Mouse (Mus musculus) kidney, adult 2 months (tissue): ENCODE data around the gene Gm21885. TPM values are rescaled to one million over a fixed set of nuclear protein-coding genes. Genes with fewer than 3 reads are reported as not detected.

ENCODE experiments used
- DNase-seq: peaks from one replicate; pipeline ENCODE4 v3.0.0; 2021
- H3K27ac ChIP-seq: fragments of 200-500 bp; 2 replicates; pipeline ENCODE4 v1.5.1; 2012; ENCODE audit warnings: low read depth, low read length, control low read depth, inconsistent platforms; ENCODE audit not compliant: insufficient read depth
- H3K27me3 ChIP-seq: fragments of 200-500 bp; replicated peaks from 2 replicates; pipeline ENCODE4 v1.6.1; 2012; ENCODE audit warnings: mild to moderate bottlenecking, moderate library complexity, low read length, inconsistent platforms; ENCODE audit not compliant: control insufficient read depth, insufficient read depth
- H3K36me3 ChIP-seq: fragments of 200-500 bp; 2 replicates; pipeline ENCODE4 v1.6.1; 2012; ENCODE audit warnings: mild to moderate bottlenecking, moderate library complexity, low read length, inconsistent platforms; ENCODE audit not compliant: control insufficient read depth, insufficient read depth
- H3K4me1 ChIP-seq: fragments of 200-500 bp; 2 replicates; pipeline ENCODE4 v1.6.1; 2011; ENCODE audit warnings: low read length; ENCODE audit not compliant: control insufficient read depth, insufficient read depth
- H3K4me3 ChIP-seq: fragments of 200-500 bp; 2 replicates; pipeline ENCODE4 v1.5.1; 2011; ENCODE audit warnings: mild to moderate bottlenecking, low read depth, low read length, control low read depth; ENCODE audit not compliant: insufficient read depth
- CTCF ChIP-seq: fragments of 200-500 bp; conservative IDR thresholded peaks from 2 replicates; pipeline ENCODE4 v1.5.1; 2011; ENCODE audit warnings: low read depth, mild to moderate bottlenecking, control low read depth, low read length, moderate library complexity, mixed read lengths; ENCODE audit not compliant: insufficient read depth, insufficient read length
- POLR2A ChIP-seq: fragments of 200-500 bp; IDR thresholded peaks from one replicate; pipeline ENCODE4 v1.6.1; 2011; ENCODE audit warnings: low read depth, low read length, control low read depth
- WGBS: fragments of 180-500 bp; shearing (Covaris S2); methylation state at CpG from one replicate; pipeline ENCODE4 v1.1.7; 2018; 5-methylcytosine and 5-hydroxymethylcytosine counted together
- polyA plus RNA-seq: library from polyadenylated mRNA; depleted of rRNA; stranded (reverse); fragments of >200 nt; gene quantifications from 2 replicates; pipeline ENCODE4 v1.2.3, GENCODE M21; 2012; rRNA removed

Gm21885 gene
- polyA plus RNA-seq, 1 experiment = not detected

DNA sequence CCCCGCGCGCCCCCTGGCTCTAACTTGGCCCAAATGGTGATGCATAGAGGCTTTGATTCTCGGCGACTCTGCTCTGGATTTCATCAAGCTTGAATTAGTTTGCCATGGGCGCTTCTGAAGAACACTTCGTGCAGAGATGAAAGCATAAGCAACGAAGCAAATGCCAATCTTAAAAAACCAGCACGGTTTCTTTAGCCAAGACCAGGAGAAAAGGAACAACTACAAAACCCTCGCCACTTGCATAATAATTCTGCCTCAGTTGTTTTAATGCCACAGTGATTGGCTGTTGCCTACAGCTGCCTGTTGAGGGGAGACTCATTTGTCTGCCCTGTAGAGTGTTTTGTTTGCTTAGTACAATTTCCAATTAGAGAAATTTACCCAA is 47.0 kb downstream of the Gm21885 start:
- TF ChIP-seq POLR2A = no peak
- Histone ChIP-seq H3K36me3 (no peaks in the 10 kb centered on the region), H3K27me3 (no peaks in the 10 kb centered on the region), H3K27ac (peak overlapping the region; percentile 63; the same call in 1 of the 2 replicates), H3K4me3 (peak overlapping the region; percentile 69), H3K4me1 (peaks cover 16% of the 10 kb centered on the region)
- DNase-seq = no peak
- 4% methylated on average over 10 of the region's 10 CpGs for WGBS

- DNase-seq = peak; percentile 67
- TF ChIP-seq POLR2A = no peak
- peak; percentile 65 for TF ChIP-seq CTCF
- H3K27me3 ChIP-seq = no peaks in the 10 kb centered on the region
- peaks cover 16% of the 10 kb centered on the region for H3K4me1 ChIP-seq
- WGBS = 46% methylated on average over 4 of the region's 4 CpGs
- H3K27ac ChIP-seq = no peak overlapping the region
- no peak overlapping the region for H3K4me3 ChIP-seq
- H3K36me3 ChIP-seq = no peaks in the 10 kb centered on the region; the same call in 1 of the 2 replicates
Measured at GRCm38 (mm10) chr11:94329270-94329891, 47.7 kb downstream of the Gm21885 start.

DNA sequence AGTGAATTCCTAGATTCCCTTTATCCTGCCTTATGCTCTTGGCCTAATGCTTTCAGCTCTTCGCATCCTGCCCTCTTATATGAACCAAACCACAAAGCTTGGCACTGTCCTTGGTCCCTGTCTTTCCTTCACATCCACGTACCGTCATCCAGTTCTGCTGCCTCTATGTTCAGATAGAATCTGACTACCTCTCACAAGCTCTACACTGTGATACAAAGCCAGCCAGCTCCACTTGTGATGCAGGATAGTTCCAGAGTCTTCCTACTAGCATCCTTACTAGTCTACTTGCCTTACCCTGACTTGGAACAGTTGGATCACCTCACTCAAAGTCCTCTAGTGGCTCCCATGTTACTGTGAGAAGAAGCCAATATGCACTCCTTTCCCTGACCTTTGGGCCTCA is 48.5 kb downstream of the Gm21885 start:
- Histone ChIP-seq H3K27ac (no peak overlapping the region), H3K4me1 (peaks cover 16% of the 10 kb centered on the region), H3K4me3 (no peak overlapping the region), H3K36me3 (no peaks in the 10 kb centered on the region; the same call in 1 of the 2 replicates), H3K27me3 (no peaks in the 10 kb centered on the region)
- no peak for DNase-seq
- TF ChIP-seq POLR2A (no peak), CTCF (no peak)
- WGBS = 89% methylated on average over 3 of the region's 3 CpGs

DNA sequence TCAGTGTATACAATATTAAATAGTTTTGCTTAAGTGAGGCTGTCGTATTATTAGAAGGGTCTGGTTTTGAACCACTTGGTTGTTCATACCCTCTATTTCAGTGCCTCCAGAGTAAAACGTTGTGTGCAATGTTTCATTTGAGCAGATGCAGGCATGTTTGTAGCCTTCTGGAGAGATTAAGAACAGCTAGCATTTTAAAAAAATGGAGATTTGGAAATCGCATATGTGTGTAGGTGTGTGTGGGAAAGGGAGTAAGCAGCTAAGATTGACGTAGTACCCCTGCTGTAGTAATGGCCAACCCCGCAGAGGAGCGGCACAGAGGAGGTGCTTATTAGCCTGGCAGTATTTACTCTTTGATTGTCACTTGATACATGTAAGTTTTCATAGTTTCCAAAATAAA is 51.1 kb downstream of the Gm21885 start:
- Histone ChIP-seq H3K4me1 (peaks cover 10% of the 10 kb centered on the region), H3K4me3 (no peak overlapping the region), H3K27me3 (no peaks in the 10 kb centered on the region), H3K36me3 (peaks cover 3% of the 10 kb centered on the region; the same call in 1 of the 2 replicates), H3K27ac (no peak overlapping the region)
- no peak for DNase-seq
- no peak for TF ChIP-seq CTCF
- no peak for TF ChIP-seq POLR2A
- WGBS = 87% methylated on average over 6 of the region's 6 CpGs

DNA sequence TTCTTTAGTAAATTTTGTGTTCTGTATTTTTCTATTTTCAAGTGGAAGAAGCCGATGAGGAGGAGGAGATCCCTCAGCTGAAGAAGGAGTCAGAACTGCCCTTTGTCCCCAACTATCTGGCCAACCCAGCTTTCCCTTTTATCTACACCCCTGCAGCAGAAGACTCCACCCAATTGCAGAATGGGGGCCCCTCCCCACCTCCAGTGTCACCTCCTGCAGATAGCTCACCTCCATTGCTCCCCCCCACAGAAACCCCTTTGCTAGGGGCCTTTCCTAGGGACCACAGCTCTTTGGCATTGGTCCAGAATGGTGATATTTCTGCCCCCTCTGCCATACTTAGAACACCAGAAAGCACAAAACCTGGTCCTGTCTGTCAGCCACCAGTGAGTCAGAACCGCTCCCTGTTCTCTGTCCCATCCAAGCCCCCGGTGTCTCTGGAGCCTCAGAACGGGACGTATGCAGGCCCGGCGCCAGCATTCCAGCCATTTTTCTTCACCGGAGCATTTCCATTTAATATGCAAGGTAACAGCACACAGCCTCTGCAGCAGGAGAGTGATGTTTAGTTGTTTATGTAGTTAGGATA is 52.8 kb downstream of the Gm21885 start:
- 70% methylated on average over 8 of the region's 8 CpGs for WGBS

More for the DNA sequence above, 52.8 kb downstream of the Gm21885 start:
- TF ChIP-seq POLR2A (no peak), CTCF (no peak)
- H3K4me3 ChIP-seq = no peak overlapping the region
- H3K27ac ChIP-seq = no peak overlapping the region
- peaks cover 9% of the 10 kb centered on the region for H3K36me3 ChIP-seq
- DNase-seq = no peak
- H3K4me1 ChIP-seq = peaks cover 10% of the 10 kb centered on the region
- no peaks in the 10 kb centered on the region for H3K27me3 ChIP-seq

Other genes with a start within 250 kb of the Gm21885 start
- gene Tob1, start 70.4 kb upstream of the Gm21885 start, polyA plus RNA-seq = 45.0 and 54.8 TPM in 2 replicates
- gene Wfikkn2, start 35.9 kb upstream of the Gm21885 start, polyA plus RNA-seq = 0.33 and 0.38 TPM in 2 replicates
- 6.6 and 8.5 TPM in 2 replicates for gene Luc7l3, start 40.1 kb downstream of the Gm21885 start, polyA plus RNA-seq
- gene Ankrd40, start 46.1 kb downstream of the Gm21885 start, polyA plus RNA-seq = 124 and 139 TPM in 2 replicates
- 43.8 and 51.7 TPM in 2 replicates for gene Abcc3, start 111.1 kb downstream of the Gm21885 start, polyA plus RNA-seq
- gene Cacna1g, start 192.3 kb downstream of the Gm21885 start, polyA plus RNA-seq = 7.6 and 10.2 TPM in 2 replicates
- gene Spata20, start 204.3 kb downstream of the Gm21885 start, polyA plus RNA-seq = 1.1 TPM in 2 replicates
- gene Epn3, start 218.1 kb downstream of the Gm21885 start, polyA plus RNA-seq = 35.6 and 36.4 TPM in 2 replicates
- 5.0 TPM in 2 replicates for gene Mycbpap, start 239.9 kb downstream of the Gm21885 start, polyA plus RNA-seq